Mouse (Mus musculus): ENCODE data around the gene Lpcat3. TPM values are rescaled to one million over a fixed set of nuclear protein-coding genes. Genes with fewer than 3 reads are reported as not detected.

Gene Lpcat3
- polyA plus RNA-seq, 1 experiment from 2014 or later = 52.0 TPM

GRCm38 (mm10) chr6:124742839-124743514 lies 80.2 kb downstream of the Lpcat3 start:
- H3K4me2 ChIP-seq = no peak overlapping the region
- 86% methylated on average over 15 of the region's 15 CpGs for WGBS
- no peak overlapping the region for H3K27ac ChIP-seq
- no peaks in the 10 kb centered on the region for H3K27me3 ChIP-seq
- ATAC-seq (ENCODE audit: insufficient number of reproducible peaks, insufficient read depth, low FRiP score, low TSS enrichment, low read depth) = no peak
- peaks cover 53% of the 10 kb centered on the region for H3K36me3 ChIP-seq
- H3K4me3 ChIP-seq = no peak overlapping the region
- H3K4me1 ChIP-seq = peaks cover 57% of the 10 kb centered on the region
- H3K9me3 ChIP-seq = no peaks in the 10 kb centered on the region
- 0 out of 2 replicates have a peak overlapping the region, but pooled peaks have one; percentile 27 for H3K9ac ChIP-seq

GRCm38 (mm10) chr6:124743647-124744046 lies 80.8 kb downstream of the Lpcat3 start:
- H3K27me3 ChIP-seq = no peaks in the 10 kb centered on the region
- H3K4me2 ChIP-seq = no peak overlapping the region
- no peak overlapping the region for H3K4me3 ChIP-seq
- H3K9ac ChIP-seq = no peak overlapping the region
- peaks cover 51% of the 10 kb centered on the region for H3K4me1 ChIP-seq
- H3K27ac ChIP-seq = peak overlapping the region; percentile 35; the same call in 1 of the 2 replicates
- peaks cover 58% of the 10 kb centered on the region for H3K36me3 ChIP-seq
- no peaks in the 10 kb centered on the region for H3K9me3 ChIP-seq
- 85% methylated on average over 8 of the region's 8 CpGs for WGBS
- ATAC-seq (ENCODE audit: insufficient number of reproducible peaks, insufficient read depth, low FRiP score, low TSS enrichment, low read depth) = no peak

GRCm38 (mm10) chr6:124744755-124745321 lies 82.0 kb downstream of the Lpcat3 start:
- peak overlapping the region; percentile 83 for H3K9ac ChIP-seq

GRCm38 (mm10) chr6:124745490-124746295 lies 82.9 kb downstream of the Lpcat3 start:
- Histone ChIP-seq H3K9me3 (no peaks in the 10 kb centered on the region), H3K36me3 (peaks cover 68% of the 10 kb centered on the region), H3K27me3 (no peaks in the 10 kb centered on the region), H3K4me1 (peaks cover 36% of the 10 kb centered on the region), H3K9ac (peak overlapping the region; percentile 83), H3K4me2 (peak overlapping the region; percentile 92), H3K4me3 (peak overlapping the region; percentile 51), H3K27ac (peak overlapping the region; percentile 86)
- ATAC-seq (ENCODE audit: insufficient number of reproducible peaks, insufficient read depth, low FRiP score, low TSS enrichment, low read depth) = peak; percentile 78
- WGBS = 1% methylated on average over 84 of the region's 85 CpGs

More at GRCm38 (mm10) chr6:124744755-124745321, 82.0 kb downstream of the Lpcat3 start:
- H3K27me3 ChIP-seq = no peaks in the 10 kb centered on the region
- H3K4me2 ChIP-seq = peak overlapping the region; percentile 92
- peaks cover 63% of the 10 kb centered on the region for H3K36me3 ChIP-seq
- H3K4me3 ChIP-seq = peak overlapping the region; percentile 51
- no peak for ATAC-seq (ENCODE audit: insufficient number of reproducible peaks, insufficient read depth, low FRiP score, low TSS enrichment, low read depth)
- 70% methylated on average over 26 of the region's 26 CpGs for WGBS
- peak overlapping the region; percentile 86 for H3K27ac ChIP-seq
- no peaks in the 10 kb centered on the region for H3K9me3 ChIP-seq
- peaks cover 40% of the 10 kb centered on the region for H3K4me1 ChIP-seq

GRCm38 (mm10) chr6:124746296-124746605 lies 83.4 kb downstream of the Lpcat3 start:
- 23% methylated on average over 8 of the region's 8 CpGs for WGBS
- H3K4me2 ChIP-seq = peak overlapping the region; percentile 92
- ATAC-seq (ENCODE audit: insufficient number of reproducible peaks, insufficient read depth, low FRiP score, low TSS enrichment, low read depth) = 0 out of 2 replicates have a peak, but pooled peaks have one; percentile 0

GRCm38 (mm10) chr6:124746654-124747632 lies 84.1 kb downstream of the Lpcat3 start:
- Histone ChIP-seq H3K27me3 (no peaks in the 10 kb centered on the region), H3K4me3 (peak overlapping the region; percentile 51; the same call in 1 of the 2 replicates), H3K4me2 (peak overlapping the region; percentile 92), H3K9ac (peak overlapping the region; percentile 83; the same call in 1 of the 2 replicates), H3K36me3 (peaks cover 68% of the 10 kb centered on the region), H3K9me3 (no peaks in the 10 kb centered on the region), H3K4me1 (peaks cover 30% of the 10 kb centered on the region), H3K27ac (peak overlapping the region; percentile 86)
- ATAC-seq (ENCODE audit: insufficient number of reproducible peaks, insufficient read depth, low FRiP score, low TSS enrichment, low read depth) = no peak
- WGBS = 85% methylated on average over 7 of the region's 7 CpGs

More at GRCm38 (mm10) chr6:124746296-124746605, 83.4 kb downstream of the Lpcat3 start:
- Histone ChIP-seq H3K36me3 (peaks cover 68% of the 10 kb centered on the region), H3K9me3 (no peaks in the 10 kb centered on the region), H3K9ac (peak overlapping the region; percentile 83), H3K27ac (peak overlapping the region; percentile 86), H3K4me1 (peaks cover 36% of the 10 kb centered on the region), H3K27me3 (no peaks in the 10 kb centered on the region), H3K4me3 (peak overlapping the region; percentile 51)

GRCm38 (mm10) chr6:124750405-124750804 lies 87.6 kb downstream of the Lpcat3 start:
- no peak overlapping the region for H3K4me3 ChIP-seq
- H3K27ac ChIP-seq = no peak overlapping the region
- no peaks in the 10 kb centered on the region for H3K27me3 ChIP-seq
- no peak overlapping the region for H3K9ac ChIP-seq
- no peaks in the 10 kb centered on the region for H3K9me3 ChIP-seq
- no peak overlapping the region for H3K4me2 ChIP-seq
- WGBS = 88% methylated on average over 8 of the region's 8 CpGs
- ATAC-seq (ENCODE audit: insufficient number of reproducible peaks, insufficient read depth, low FRiP score, low TSS enrichment, low read depth) = no peak
- peaks cover 48% of the 10 kb centered on the region for H3K4me1 ChIP-seq
- H3K36me3 ChIP-seq = peaks cover 54% of the 10 kb centered on the region

- H3K36me3 ChIP-seq = peaks cover 28% of the 10 kb centered on the region
- peaks cover 45% of the 10 kb centered on the region for H3K4me1 ChIP-seq
- no peak overlapping the region for H3K9ac ChIP-seq
- H3K4me3 ChIP-seq = no peak overlapping the region
- 84% methylated on average over 2 of the region's 2 CpGs for WGBS
- ATAC-seq (ENCODE audit: insufficient number of reproducible peaks, insufficient read depth, low FRiP score, low TSS enrichment, low read depth) = no peak
- H3K4me2 ChIP-seq = peak overlapping the region; percentile 68; the same call in 1 of the 2 replicates
- H3K27ac ChIP-seq = no peak overlapping the region
- no peaks in the 10 kb centered on the region for H3K27me3 ChIP-seq
- H3K9me3 ChIP-seq = no peaks in the 10 kb centered on the region
Observed at GRCm38 (mm10) chr6:124753861-124754260, 91.0 kb downstream of the Lpcat3 start.
